Mouse (Mus musculus) spleen, postnatal 4 days (tissue): ENCODE measurements at regions not wholly inside any gene's neighbourhood (a gene's known extent, or its start where the extent isn't known, plus 50 kb on each side); places are given as distances from the start of the nearest gene placed in this dataset.

Experiments
- DNase-seq, 2 experiments: peaks; one replicate each; pipeline ENCODE4 v3.0.0; 2022; ENCODE audit warnings: low spot score in 2 of 2

DNA sequence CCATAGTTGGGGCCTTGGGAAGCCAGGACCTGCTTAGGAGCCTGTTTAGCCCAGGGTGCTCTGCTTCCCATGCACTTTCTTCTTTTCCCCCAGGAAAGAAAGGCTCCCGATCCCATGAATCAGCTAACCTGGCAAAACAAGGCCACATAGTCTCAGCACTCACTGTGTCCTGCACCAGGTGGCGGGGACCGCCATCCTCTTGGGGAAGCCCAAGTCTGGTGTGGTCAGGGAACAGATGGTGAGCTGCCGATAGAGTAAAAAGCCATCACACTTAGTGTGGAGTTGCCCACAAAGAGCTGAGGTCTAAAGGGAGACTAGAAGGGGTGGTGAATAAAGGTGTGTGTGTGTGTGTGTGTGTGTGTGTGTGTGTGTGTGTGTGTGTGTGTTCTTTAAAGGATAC, 57.0 kb upstream of the Lrpap1 start:
- no peak for DNase-seq

DNA sequence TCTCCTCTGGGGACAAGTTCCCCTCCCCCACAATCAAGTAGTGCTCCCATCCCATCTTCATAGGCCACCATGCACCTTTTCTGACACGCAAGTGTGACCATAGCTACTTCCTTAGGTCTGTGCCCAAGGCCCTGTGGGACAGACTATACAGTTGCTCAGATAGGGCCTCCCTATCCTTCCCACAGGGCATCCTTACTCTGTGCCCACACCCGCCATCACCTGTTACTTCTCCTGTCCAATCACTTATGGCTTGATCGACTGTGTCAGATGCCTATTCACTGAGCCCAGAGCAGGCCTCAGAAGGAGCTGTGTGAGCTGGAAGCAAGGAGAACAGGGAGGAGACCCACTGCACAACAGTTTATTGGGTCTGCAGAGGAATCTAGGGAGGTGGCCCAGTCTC, 56.6 kb upstream of the Lrpap1 start:
- DNase-seq = no peak

GRCm38 (mm10) chr5:35160929-35161815, 55.6 kb upstream of the Lrpap1 start:
- DNase-seq = peak; percentile 83 to 85

DNA sequence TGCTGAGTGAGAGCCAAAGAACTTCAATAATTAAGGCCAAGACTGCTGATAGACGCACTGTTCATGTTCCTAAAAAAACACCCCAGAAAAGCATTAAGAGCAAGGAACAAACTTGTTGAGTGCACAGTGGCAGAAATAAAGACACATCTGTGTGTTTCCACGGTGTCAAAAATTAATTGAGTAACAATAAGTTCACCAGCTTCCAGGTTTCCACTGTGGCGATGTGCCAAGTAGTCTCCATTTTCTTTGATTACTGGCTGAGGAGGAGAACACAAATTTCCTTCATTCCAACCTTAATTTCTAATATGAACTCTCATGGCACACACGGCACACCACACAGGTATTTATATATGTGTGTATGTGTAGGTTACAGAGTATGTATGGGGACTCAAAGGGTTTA, 54.3 kb upstream of the Lrpap1 start:
- DNase-seq = no peak

- no peak for DNase-seq
These were observed 53.7 kb upstream of the Lrpap1 start for GRCm38 (mm10) chr5:35159178-35159661.

- DNase-seq = no peak
These were observed 52.9 kb upstream of the Lrpap1 start for GRCm38 (mm10) chr5:35158346-35159047.

DNA sequence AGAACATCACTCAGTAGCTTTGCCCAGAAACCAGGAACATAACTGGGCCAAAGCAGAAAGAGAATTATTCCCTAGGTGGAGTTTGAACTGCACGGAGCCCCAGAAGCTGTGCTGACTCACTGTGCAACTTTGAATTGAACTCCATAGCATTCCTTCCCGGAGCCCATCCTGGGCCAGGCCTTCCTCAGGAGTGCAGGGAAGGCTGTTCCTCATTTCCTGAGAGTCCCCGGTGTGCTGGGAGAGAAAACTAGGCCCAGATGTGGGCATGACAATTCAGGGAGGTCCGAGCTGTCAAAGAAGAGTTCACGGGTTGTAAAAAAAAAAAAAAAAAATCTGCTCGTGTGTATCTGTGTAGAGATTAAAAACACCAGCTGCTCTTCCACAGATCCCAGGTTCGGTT, 50.8 kb upstream of the Lrpap1 start:
- no peak for DNase-seq

DNA sequence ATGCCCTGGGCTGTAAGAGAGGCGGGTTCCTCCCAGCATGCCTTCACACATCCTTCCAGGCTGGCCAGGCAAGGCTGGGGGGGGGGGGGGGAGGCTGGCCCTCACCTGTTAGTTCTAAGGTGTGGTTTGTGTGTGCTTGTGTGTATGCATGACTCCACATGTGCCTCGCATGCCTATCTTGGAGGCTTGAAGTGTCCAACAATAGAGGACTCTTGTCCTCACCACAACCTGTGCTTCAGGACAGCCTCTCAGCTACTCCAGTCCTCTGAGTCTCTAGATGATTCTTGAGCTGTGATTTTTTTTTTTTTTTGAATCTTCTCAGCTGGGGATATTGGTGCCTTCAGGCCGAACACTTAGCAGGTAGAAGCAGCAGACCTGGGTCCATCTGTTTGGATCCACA, 50.2 kb upstream of the Lrpap1 start:
- DNase-seq = no peak
